Mouse (Mus musculus) layer of hippocampus, adult 6 months (tissue): ENCODE measurements around the gene Gm20765. TPM values are rescaled to one million over a fixed set of nuclear protein-coding genes. Genes with fewer than 3 reads are reported as not detected.

ENCODE experiments used
- long read RNA-seq, 2 experiments: library from polyadenylated mRNA; unstranded; transcript quantifications; one replicate each; pipeline ENCODE4 v2.0.0; 2019 to 2020
- polyA plus RNA-seq: library from polyadenylated mRNA; unstranded; fragments of <200 nt; fragmentation: Nextera tagmentation; gene quantifications from 2 replicates; pipeline ENCODE4 v1.2.3, GENCODE M21; 2021

Gene Gm20765
- polyA plus RNA-seq, result not detected in 2 replicates
- long read RNA-seq, experiment 1, result 0 reads
- long read RNA-seq, experiment 2, result 0 reads

DNA sequence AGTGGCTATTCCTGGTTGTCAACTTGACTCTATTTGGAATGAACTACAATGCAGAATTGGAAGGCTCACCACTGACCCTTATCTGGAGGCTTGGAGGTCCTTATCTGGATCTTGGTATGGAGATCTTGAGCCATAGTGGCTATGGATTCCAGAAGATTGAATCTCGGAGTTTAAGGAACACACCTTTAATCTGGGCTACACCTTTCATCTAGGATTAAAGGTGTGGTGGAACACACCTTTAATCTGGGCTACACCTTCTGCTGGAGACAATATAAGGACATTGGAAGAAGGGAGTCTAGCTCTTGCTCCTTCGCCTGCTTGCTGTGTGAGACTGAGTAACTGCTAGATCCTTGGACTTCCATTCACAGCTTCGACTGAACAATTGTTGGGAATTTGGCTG, at the start of gene Gm20765:
Gm20765 (plus strand) TSS at position 301 of the 400 bp plus-strand sequence.

DNA sequence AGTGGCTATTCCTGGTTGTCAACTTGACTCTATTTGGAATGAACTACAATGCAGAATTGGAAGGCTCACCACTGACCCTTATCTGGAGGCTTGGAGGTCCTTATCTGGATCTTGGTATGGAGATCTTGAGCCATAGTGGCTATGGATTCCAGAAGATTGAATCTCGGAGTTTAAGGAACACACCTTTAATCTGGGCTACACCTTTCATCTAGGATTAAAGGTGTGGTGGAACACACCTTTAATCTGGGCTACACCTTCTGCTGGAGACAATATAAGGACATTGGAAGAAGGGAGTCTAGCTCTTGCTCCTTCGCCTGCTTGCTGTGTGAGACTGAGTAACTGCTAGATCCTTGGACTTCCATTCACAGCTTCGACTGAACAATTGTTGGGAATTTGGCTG, 42.6 kb upstream of the Gm20765 start, which contains the start of gene Gm21293:
Gm21293 (plus strand) TSS at position 301 of the 400 bp plus-strand sequence.

DNA sequence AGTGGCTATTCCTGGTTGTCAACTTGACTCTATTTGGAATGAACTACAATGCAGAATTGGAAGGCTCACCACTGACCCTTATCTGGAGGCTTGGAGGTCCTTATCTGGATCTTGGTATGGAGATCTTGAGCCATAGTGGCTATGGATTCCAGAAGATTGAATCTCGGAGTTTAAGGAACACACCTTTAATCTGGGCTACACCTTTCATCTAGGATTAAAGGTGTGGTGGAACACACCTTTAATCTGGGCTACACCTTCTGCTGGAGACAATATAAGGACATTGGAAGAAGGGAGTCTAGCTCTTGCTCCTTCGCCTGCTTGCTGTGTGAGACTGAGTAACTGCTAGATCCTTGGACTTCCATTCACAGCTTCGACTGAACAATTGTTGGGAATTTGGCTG, 34.1 kb upstream of the Gm20765 start, which contains the start of gene Gm6763:
Gm6763 (plus strand) TSS at position 301 of the 400 bp plus-strand sequence.

DNA sequence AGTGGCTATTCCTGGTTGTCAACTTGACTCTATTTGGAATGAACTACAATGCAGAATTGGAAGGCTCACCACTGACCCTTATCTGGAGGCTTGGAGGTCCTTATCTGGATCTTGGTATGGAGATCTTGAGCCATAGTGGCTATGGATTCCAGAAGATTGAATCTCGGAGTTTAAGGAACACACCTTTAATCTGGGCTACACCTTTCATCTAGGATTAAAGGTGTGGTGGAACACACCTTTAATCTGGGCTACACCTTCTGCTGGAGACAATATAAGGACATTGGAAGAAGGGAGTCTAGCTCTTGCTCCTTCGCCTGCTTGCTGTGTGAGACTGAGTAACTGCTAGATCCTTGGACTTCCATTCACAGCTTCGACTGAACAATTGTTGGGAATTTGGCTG, 25.6 kb upstream of the Gm20765 start, which contains the start of gene Gm8764:
Gm8764 (plus strand) TSS at position 301 of the 400 bp plus-strand sequence.

DNA sequence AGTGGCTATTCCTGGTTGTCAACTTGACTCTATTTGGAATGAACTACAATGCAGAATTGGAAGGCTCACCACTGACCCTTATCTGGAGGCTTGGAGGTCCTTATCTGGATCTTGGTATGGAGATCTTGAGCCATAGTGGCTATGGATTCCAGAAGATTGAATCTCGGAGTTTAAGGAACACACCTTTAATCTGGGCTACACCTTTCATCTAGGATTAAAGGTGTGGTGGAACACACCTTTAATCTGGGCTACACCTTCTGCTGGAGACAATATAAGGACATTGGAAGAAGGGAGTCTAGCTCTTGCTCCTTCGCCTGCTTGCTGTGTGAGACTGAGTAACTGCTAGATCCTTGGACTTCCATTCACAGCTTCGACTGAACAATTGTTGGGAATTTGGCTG, 17.1 kb upstream of the Gm20765 start, which contains the start of gene Gm21304:
Gm21304 (plus strand) TSS at position 301 of the 400 bp plus-strand sequence.

DNA sequence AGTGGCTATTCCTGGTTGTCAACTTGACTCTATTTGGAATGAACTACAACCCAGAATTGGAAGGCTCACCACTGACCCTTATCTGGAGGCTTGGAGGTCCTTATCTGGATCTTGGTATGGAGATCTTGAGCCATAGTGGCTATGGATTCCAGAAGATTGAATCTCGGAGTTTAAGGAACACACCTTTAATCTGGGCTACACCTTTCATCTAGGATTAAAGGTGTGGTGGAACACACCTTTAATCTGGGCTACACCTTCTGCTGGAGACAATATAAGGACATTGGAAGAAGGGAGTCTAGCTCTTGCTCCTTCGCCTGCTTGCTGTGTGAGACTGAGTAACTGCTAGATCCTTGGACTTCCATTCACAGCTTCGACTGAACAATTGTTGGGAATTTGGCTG, 8.6 kb upstream of the Gm20765 start, which contains the start of gene Gm21312:
Gm21312 (plus strand) TSS at position 301 of the 400 bp plus-strand sequence.

DNA sequence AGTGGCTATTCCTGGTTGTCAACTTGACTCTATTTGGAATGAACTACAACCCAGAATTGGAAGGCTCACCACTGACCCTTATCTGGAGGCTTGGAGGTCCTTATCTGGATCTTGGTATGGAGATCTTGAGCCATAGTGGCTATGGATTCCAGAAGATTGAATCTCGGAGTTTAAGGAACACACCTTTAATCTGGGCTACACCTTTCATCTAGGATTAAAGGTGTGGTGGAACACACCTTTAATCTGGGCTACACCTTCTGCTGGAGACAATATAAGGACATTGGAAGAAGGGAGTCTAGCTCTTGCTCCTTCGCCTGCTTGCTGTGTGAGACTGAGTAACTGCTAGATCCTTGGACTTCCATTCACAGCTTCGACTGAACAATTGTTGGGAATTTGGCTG, 8.4 kb downstream of the Gm20765 start, which contains the start of gene Gm4340:
Gm4340 (plus strand) TSS at position 301 of the 400 bp plus-strand sequence.

Other genes with a start within 250 kb of the Gm20765 start
- not detected in 2 replicates for gene Gm21293, start 42.5 kb upstream of the Gm20765 start, polyA plus RNA-seq
- not detected in 2 replicates for gene Gm6763, start 34.0 kb upstream of the Gm20765 start, polyA plus RNA-seq
- not detected in 2 replicates for gene Gm8764, start 25.5 kb upstream of the Gm20765 start, polyA plus RNA-seq
- not detected in 2 replicates for gene Gm21304, start 17.0 kb upstream of the Gm20765 start, polyA plus RNA-seq
- gene Gm21312, start 8.5 kb upstream of the Gm20765 start, polyA plus RNA-seq, result not detected in 2 replicates
- not detected in 2 replicates for gene Gm4340, start 8.5 kb downstream of the Gm20765 start, polyA plus RNA-seq